Mouse (Mus musculus) liver, postnatal 0 days (tissue): Measurements from ENCODE around the gene Mad1l1.

Experiments
- CTCF ChIP-seq: sonication (generic); IDR thresholded peaks from 2 replicates; pipeline ENCODE4 v1.5.1; 2016; ENCODE audit warnings: antibody characterized with exemption, low read depth
- EP300 ChIP-seq: IDR thresholded peaks from 2 replicates; pipeline ENCODE4 v1.6.1; 2016; ENCODE audit warnings: antibody characterized with exemption, low read depth, mild to moderate bottlenecking

DNA sequence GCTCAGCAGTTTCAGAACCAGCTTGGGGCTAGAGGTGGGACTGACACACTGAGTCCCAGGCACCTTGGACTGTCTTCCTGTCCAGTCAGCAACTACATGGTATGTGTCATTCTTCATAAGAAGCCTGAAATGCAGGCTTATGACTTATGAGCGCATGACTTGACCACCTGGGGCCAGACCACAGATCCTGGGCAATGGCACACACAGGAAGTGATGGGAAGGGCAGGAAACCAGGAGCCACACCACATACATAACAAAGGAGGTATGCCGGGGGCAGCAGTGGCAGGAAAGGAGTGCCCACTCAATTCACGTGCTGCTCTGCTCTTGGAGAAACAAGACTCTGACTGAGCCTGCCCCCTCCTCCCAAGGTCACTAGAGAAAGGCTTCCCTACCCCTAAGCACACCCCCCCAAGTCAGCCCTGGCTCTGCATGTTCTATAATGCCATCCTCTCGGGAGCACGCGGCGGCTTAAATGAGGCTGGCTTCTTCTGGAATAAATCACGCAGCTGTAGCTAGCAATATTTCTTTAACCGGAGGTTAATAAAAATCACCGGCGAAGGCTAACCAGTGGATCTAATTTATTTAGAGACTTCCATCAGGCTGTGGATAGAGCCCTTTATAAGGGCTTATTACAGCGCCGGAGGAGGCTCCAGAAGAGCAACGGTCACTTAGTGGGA, 146.4 kb downstream of the Mad1l1 start:
- TF ChIP-seq CTCF, result no peak
- no peak for TF ChIP-seq EP300
